Mouse (Mus musculus) retina, embryonic 14.5 days (tissue): ENCODE data around the gene Olfr1066.
"Not testable (repeated sequence)": the region's sequence is repeated elsewhere in the genome, so short reads cannot be mapped to it uniquely, and the experiment has no call there.

ENCODE experiments used
- DNase-seq: peaks from one replicate; pipeline ENCODE4 v3.0.0-alpha.2; 2015; ENCODE audit warnings: low spot score

Olfr1066 gene

DNA sequence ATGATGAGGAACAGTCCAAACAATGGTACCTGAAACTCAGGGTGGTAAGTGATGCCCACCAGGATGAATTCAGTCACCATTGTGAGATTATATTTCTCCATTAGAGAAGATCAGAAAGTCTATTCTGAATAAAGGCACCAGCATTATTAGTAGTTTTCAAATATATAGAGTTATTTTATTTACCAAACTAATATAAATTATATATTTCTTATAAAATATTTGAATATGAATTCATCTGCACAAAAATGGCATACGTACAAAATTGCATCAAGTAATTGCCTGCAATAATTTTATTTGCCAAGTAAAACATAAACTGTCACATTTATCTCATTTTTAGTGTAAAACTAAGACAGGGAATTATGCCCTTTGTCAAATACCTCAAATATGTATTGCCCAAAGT, at the start of gene Olfr1066:
Olfr1066 (minus strand) TSS at position 101 of the 400 bp plus-strand sequence.
- no peak for DNase-seq

DNA sequence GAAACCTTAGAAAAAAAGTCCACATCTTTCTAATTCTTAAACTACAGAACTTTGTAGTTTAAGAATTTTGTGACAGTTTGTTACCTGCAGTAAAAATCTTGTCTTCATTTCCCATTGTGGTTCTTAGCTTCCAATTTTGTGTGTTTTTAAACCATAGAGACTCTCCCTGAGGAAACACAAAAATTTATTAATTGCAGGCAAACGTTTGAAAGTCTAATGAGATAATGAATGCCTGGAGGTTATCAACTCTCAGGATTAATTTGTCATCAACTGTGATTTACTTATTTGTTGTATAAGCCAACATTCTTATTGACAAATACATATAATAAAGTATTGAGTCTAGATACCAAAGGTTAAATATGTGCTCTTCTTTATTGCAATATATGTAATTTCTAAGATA, 31.2 kb upstream of the Olfr1066 start, which contains the start of gene Olfr228:
Olfr228 (minus strand) TSS at position 101 of the 400 bp plus-strand sequence.
- no peak for DNase-seq

DNA sequence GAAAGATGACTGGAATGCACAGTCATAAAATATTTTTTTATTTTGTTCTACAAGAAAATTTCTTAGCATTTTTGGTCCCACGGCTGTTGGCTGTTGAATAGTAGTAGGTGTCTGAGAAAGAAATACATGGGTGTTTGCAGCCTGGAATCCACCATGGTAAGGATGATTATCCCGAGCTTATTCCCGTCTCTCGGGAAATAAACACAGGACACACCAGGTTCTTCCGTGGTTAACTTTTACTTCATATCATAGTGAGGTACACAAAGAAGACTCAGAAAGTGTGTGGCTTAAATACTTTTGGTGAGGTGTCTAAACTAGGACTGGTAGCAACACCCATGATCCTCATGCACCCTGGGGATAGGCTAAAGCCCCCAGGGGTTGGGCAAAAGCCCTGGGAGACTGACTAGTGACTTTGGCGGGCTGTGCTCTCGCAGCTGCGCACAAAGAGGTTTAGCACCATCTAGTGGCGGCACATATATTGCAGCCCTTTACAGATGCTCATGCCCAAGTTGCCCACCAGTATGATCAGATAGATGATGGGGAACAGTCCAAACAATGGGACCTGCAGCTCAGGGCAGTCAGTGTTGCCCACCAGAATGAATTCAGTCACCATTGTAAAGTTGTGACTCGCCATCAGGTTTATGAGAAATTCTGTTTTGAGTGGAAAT, 8.5 kb upstream of the Olfr1066 start:
- peak; percentile 82 for DNase-seq

DNA sequence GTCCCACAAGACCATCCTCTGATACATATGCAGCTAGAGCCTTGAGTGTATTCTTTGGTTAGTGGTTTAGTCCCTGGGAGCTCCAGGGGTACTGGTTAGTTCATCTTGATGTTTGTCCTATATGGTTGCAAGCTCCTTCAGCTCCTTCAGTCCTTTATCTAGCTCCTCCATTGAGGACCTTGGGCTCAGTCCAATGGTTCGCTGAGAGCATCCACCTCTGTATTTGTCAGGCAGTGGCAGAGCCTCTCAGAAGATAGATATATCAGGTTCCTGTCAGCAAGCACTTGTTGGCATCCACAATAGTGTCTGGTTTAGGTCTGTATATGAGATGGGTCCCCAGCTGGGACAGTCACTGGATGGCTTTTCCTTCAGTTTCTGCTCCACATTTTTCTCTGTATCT, 4.4 kb upstream of the Olfr1066 start:
- DNase-seq: no peak

DNA sequence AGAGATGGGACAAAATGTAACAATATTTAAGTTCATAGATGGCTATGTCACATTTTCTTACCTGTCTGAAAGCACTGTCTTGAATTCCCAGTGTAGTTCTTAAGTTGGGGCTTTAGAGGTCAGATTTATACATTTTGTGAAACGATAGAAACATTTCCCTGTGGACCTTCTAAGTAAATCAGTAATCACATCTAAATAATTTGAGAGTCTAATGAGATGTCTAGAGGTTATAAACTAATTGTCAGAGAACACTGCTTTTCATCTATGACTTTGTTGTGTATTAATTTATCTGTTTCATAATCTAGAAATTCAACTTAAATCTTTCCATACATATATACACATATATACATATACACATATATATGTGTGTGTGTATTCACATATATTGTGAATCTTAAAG, 5.6 kb downstream of the Olfr1066 start, which contains the start of gene Olfr1065:
Olfr1065 (minus strand) TSS at position 101 of the 400 bp plus-strand sequence.
- not testable (repeated sequence) for DNase-seq

DNA sequence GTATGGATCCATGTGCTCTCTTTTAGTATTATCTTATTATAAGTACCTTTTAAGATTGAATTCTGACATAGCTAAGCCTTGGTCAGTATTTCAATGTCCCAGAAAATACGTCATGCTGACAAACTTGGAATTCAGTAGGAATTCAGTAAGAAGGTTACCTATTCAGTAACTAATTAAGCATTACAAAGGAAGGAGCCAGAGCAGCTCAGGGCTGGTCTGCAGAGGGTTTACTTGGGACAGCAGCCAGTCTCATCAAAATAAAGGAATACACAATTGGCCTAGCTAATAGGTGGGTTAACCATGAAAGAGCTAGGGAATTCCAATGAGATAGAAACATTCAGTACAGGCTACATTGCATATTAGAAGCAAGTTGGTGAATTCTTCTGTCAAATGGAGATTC, 14.0 kb downstream of the Olfr1066 start:
- not testable (repeated sequence) for DNase-seq

DNA sequence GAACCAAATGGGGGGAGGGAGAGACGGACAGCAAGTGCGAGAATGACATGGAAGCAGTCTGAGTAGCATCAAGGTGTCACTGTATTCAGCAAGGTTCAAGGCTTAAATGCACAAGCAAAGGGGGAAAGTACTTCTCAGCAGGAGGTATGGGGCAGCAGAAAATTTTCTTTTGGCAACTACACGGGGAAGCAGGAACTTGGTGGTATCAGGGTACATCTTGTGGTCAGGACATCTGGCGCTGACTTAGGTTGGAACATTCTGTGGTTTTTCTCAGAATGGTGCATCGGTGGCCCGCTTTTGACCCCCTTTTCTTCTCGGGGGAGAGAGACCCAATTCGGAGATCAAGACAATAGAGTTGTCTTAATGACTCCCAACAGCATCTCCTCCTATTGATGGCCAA, 27.6 kb downstream of the Olfr1066 start:
- DNase-seq: not testable (repeated sequence)

DNA sequence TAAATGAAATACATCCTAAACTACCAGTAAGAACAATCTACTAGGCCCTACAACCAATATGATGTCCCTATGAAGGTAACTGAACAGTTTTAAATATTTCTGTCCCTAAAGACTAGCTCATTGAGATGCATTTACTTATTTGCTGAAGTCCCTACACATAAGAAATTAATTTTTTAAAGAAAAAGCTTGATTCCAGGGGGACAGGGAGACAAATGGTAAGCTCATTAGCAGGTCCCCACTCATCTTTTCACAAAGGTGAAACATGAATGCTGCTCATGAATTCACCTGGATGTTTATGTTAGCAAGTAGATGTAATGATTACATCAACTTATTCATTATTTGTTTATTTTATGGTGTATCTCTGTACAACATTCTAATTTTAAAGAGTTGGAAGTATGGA, 29.4 kb downstream of the Olfr1066 start, which contains the start of gene Olfr1062:
Olfr1062 (minus strand) TSS at position 101 of the 400 bp plus-strand sequence.
- not testable (repeated sequence) for DNase-seq

DNA sequence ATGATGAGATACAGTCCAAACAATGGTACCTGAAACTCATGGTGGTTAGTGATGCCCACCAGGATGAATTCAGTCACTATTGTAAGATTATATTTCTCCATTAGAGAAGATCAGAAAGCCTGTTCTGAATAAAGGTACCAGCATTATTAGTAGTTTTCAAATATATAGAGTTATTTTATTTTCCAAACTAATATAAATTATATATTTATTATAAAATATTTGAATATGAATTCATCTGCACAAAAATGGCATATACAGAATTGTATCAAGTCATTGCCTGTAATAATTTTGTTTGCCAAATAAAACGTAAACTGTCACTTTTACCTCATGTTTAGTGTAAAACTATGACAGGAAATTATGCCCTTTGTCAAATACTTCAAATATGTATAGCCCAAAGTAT, 42.1 kb downstream of the Olfr1066 start, which contains the start of gene Olfr1061:
Olfr1061 (minus strand) TSS at position 101 of the 400 bp plus-strand sequence.
- DNase-seq: no peak
